In genomic region chr2:151575119-151575698, GRCm38 (mm10) we compare ENCODE assay signal across 7 mouse cellular contexts. TPM values are rescaled to one million over a fixed set of nuclear protein-coding genes. Genes with fewer than 3 reads are reported as not detected.
DNase-seq lines count a peak whose midpoint lies in the region; ATAC-seq and TF ChIP-seq lines count a peak whose summit lies in the region.

No protein-coding gene starts in this region.

- peak; percentile 12 for DNase-seq in ES-E14 (ENCODE audit: low read depth, low spot score)
- no peak for DNase-seq in liver, embryonic 11.5 days (ENCODE audit: low spot score)
- DNase-seq in naive thymus-derived CD4-positive, alpha-beta T cell, adult 2 months (ENCODE audit: low read depth), result peak; percentile 56
- DNase-seq in thymus, adult 18-20 months, result no peak

- peak overlapping the region; percentile 51; the same call in 1 of the 2 replicates for H3K9ac ChIP-seq in ES-E14 (ENCODE audit: insufficient read depth, low read depth, low read length, poor library complexity, severe bottlenecking)
- no peak overlapping the region; the same call in 1 of the 2 replicates for H3K9ac ChIP-seq in embryonic facial prominence, embryonic 15.5 days
- peak overlapping the region; percentile 49; the same call in 1 of the 2 replicates for H3K9ac ChIP-seq in hindbrain, embryonic 12.5 days
- H3K9ac ChIP-seq in liver, embryonic 11.5 days (ENCODE audit: low read depth, low read length), result peak overlapping the region; percentile 25; the same call in 1 of the 2 replicates

- TF ChIP-seq CTCF in bone marrow, adult 2 months (IDR thresholded peaks at IDR 0.05; ENCODE audit: control insufficient read depth, insufficient read depth, low read length), result no peak

- H3K36me3 ChIP-seq in ES-E14 (ENCODE audit: control insufficient read depth, insufficient read depth, low read length, poor library complexity, severe bottlenecking), result no peaks in the 10 kb centered on the region
- no peaks in the 10 kb centered on the region for H3K36me3 ChIP-seq in embryonic facial prominence, embryonic 15.5 days
- H3K36me3 ChIP-seq in hindbrain, embryonic 12.5 days, result no peaks in the 10 kb centered on the region
- no peaks in the 10 kb centered on the region for H3K36me3 ChIP-seq in liver, embryonic 11.5 days (ENCODE audit: control insufficient read depth, insufficient read depth, low read length)

- no peaks in the 10 kb centered on the region; the same call in 1 of the 2 replicates for H3K27me3 ChIP-seq in embryonic facial prominence, embryonic 15.5 days
- no peaks in the 10 kb centered on the region for H3K27me3 ChIP-seq in hindbrain, embryonic 12.5 days
- H3K27me3 ChIP-seq in liver, embryonic 11.5 days (replicated peaks; ENCODE audit: control insufficient read depth, insufficient read depth, low read length), result no peaks in the 10 kb centered on the region

- no peaks in the 10 kb centered on the region for H3K9me3 ChIP-seq in ES-E14 (ENCODE audit: control insufficient read depth, insufficient read depth, low read depth, low read length)
- no peaks in the 10 kb centered on the region for H3K9me3 ChIP-seq in embryonic facial prominence, embryonic 15.5 days (replicated peaks)
- no peaks in the 10 kb centered on the region for H3K9me3 ChIP-seq in hindbrain, embryonic 12.5 days (replicated peaks)
- H3K9me3 ChIP-seq in liver, embryonic 11.5 days (ENCODE audit: control insufficient read depth, low read length), result no peaks in the 10 kb centered on the region

- WGBS in bone marrow, adult 2 months, result 18% methylated on average over 7 of the region's 7 CpGs
- WGBS in embryonic facial prominence, embryonic 15.5 days, result 18% methylated on average over 7 of the region's 7 CpGs
- 20% methylated on average over 7 of the region's 7 CpGs for WGBS in hindbrain, embryonic 12.5 days
- WGBS in liver, embryonic 11.5 days, result 34% methylated on average over 7 of the region's 7 CpGs

- peak overlapping the region; percentile 91 for H3K4me2 ChIP-seq in embryonic facial prominence, embryonic 15.5 days (replicated peaks)
- H3K4me2 ChIP-seq in hindbrain, embryonic 12.5 days (replicated peaks), result peak overlapping the region; percentile 65
- H3K4me2 ChIP-seq in liver, embryonic 11.5 days, result peak overlapping the region; percentile 73

- in situ Hi-C loops in ES-E14 (cut with MboI; ENCODE audit: low sequenced_read_pairs in 2 of 2, unreplicated experiment in 2 of 2), result no loop called here

- H3K4me1 ChIP-seq in ES-E14 (ENCODE audit: control insufficient read depth in 2 of 2, insufficient read depth in 2 of 2, low read length in 2 of 2, poor library complexity in 1 of 2), result peaks cover 8 to 10% of the 10 kb centered on the region in 2 experiments; a peak in 2 of 4 replicates
- no peaks in the 10 kb centered on the region for H3K4me1 ChIP-seq in bone marrow, adult 2 months (ENCODE audit: control insufficient read depth, insufficient read depth, low read length)
- peaks cover 12% of the 10 kb centered on the region for H3K4me1 ChIP-seq in embryonic facial prominence, embryonic 15.5 days
- H3K4me1 ChIP-seq in hindbrain, embryonic 12.5 days, result peaks cover 10% of the 10 kb centered on the region
- H3K4me1 ChIP-seq in liver, embryonic 11.5 days (replicated peaks; ENCODE audit: control insufficient read depth, insufficient read depth, low read length), result 0 out of 2 replicates have a peak, but pooled peaks cover 3% of the 10 kb centered on the region

- no peak for ATAC-seq in embryonic facial prominence, embryonic 15.5 days (ENCODE audit: insufficient number of reproducible peaks, low FRiP score, low TSS enrichment, low read depth)
- ATAC-seq in hindbrain, embryonic 12.5 days (ENCODE audit: low FRiP score), result peak; percentile 27
- ATAC-seq in liver, embryonic 11.5 days (replicated peaks; ENCODE audit: low FRiP score), result no peak

- H3K27ac ChIP-seq in ES-E14 (ENCODE audit: insufficient read depth, low read depth, low read length, poor library complexity, severe bottlenecking), result peak overlapping the region; percentile 51
- no peak overlapping the region for H3K27ac ChIP-seq in bone marrow, adult 2 months (ENCODE audit: control insufficient read depth, insufficient read depth, low read depth, low read length, poor library complexity)
- no peak overlapping the region; the same call in 1 of the 2 replicates for H3K27ac ChIP-seq in embryonic facial prominence, embryonic 15.5 days (replicated peaks)
- peak overlapping the region; percentile 82 for H3K27ac ChIP-seq in hindbrain, embryonic 12.5 days
- no peak overlapping the region for H3K27ac ChIP-seq in liver, embryonic 11.5 days (ENCODE audit: low read depth, low read length)

- TF ChIP-seq POLR2A in bone marrow, adult 2 months (IDR thresholded peaks at IDR 0.05; ENCODE audit: borderline replicate concordance, control insufficient read depth, low read depth, low read length), result no peak

- peak overlapping the region; percentile 43 to 62; a peak in 3 of 4 replicates for H3K4me3 ChIP-seq in ES-E14 (ENCODE audit: insufficient read depth in 1 of 2, low read depth in 1 of 2, low read length in 2 of 2, poor library complexity in 1 of 2, severe bottlenecking in 1 of 2)
- peak overlapping the region; percentile 36 for H3K4me3 ChIP-seq in bone marrow, adult 2 months (replicated peaks; ENCODE audit: control insufficient read depth, low read depth, low read length)
- H3K4me3 ChIP-seq in embryonic facial prominence, embryonic 15.5 days (replicated peaks), result peak overlapping the region; percentile 54
- peak overlapping the region; percentile 41 for H3K4me3 ChIP-seq in hindbrain, embryonic 12.5 days
- peak overlapping the region; percentile 40 for H3K4me3 ChIP-seq in liver, embryonic 11.5 days (ENCODE audit: low read depth, low read length)

TF ChIP-seq in ES-E14, 5 proteins besides CTCF, POLR2A, EP300 and RAD21:
- TF ChIP-seq MAFK (IDR thresholded peaks at IDR 0.05; ENCODE audit: insufficient read depth, low read depth, low read length) (no peak), CHD2 (IDR thresholded peaks at IDR 0.05; ENCODE audit: low read depth, low read length) (no peak), ZNF384 (IDR thresholded peaks at IDR 0.05; ENCODE audit: low read depth, low read length) (no peak), ZC3H11A (IDR thresholded peaks at IDR 0.05; ENCODE audit: borderline replicate concordance, low read depth, low read length) (no peak), HCFC1 (IDR thresholded peaks at IDR 0.05; ENCODE audit: borderline replicate concordance, insufficient read depth, low read length) (no peak)

RNA-seq across cellular contexts. Expression of gene Sdcbp2, which starts 2.8 kb away (rescaled TPM):
- total RNA-seq in ES-E14 (2012; rRNA removed), result 3.2 and 4.1 TPM in 2 replicates
- polyA plus RNA-seq in bone marrow, adult 2 months (2011; ENCODE audit: insufficient read depth, insufficient read length, low replicate concordance, missing spikeins), result not detected in 2 replicates
- polyA plus RNA-seq in embryonic facial prominence, embryonic 15.5 days (2015; fragmentation: Nextera tagmentation; extraction: Ambion mirVana), result 2.3 and 3.4 TPM in 2 replicates
- 0.22 and 0.50 TPM in 2 replicates for polyA plus RNA-seq in hindbrain, embryonic 12.5 days (2016; fragmentation: Nextera tagmentation; extraction: Ambion mirVana)
- 0.60 TPM in 1 of 2 replicates, not detected in the other for polyA plus RNA-seq in liver, embryonic 11.5 days (2014; fragmentation: Nextera tagmentation; extraction: Ambion mirVana)

RNA-seq across cellular contexts. Expression of gene Fkbp1a, which starts 32.9 kb away (rescaled TPM):
- 53.8 and 79.5 TPM in 2 replicates for total RNA-seq in ES-E14 (2012; rRNA removed)
- 32.7 and 70.4 TPM in 2 replicates for polyA plus RNA-seq in bone marrow, adult 2 months (2011; ENCODE audit: insufficient read depth, insufficient read length, low replicate concordance, missing spikeins)
- polyA plus RNA-seq in embryonic facial prominence, embryonic 15.5 days (2015; fragmentation: Nextera tagmentation; extraction: Ambion mirVana), result 534 and 553 TPM in 2 replicates
- polyA plus RNA-seq in hindbrain, embryonic 12.5 days (2016; fragmentation: Nextera tagmentation; extraction: Ambion mirVana), result 534 and 556 TPM in 2 replicates
- 428 and 455 TPM in 2 replicates for polyA plus RNA-seq in liver, embryonic 11.5 days (2014; fragmentation: Nextera tagmentation; extraction: Ambion mirVana)

RNA-seq across cellular contexts. Expression of gene Snph, which starts 57.2 kb away (rescaled TPM):
- total RNA-seq in ES-E14 (2012; rRNA removed), result 0.18 and 0.37 TPM in 2 replicates
- polyA plus RNA-seq in bone marrow, adult 2 months (2011; ENCODE audit: insufficient read depth, insufficient read length, low replicate concordance, missing spikeins), result 0.42 TPM in 1 of 2 replicates, not detected in the other
- 1.2 and 2.0 TPM in 2 replicates for polyA plus RNA-seq in embryonic facial prominence, embryonic 15.5 days (2015; fragmentation: Nextera tagmentation; extraction: Ambion mirVana)
- polyA plus RNA-seq in hindbrain, embryonic 12.5 days (2016; fragmentation: Nextera tagmentation; extraction: Ambion mirVana), result 7.9 and 8.1 TPM in 2 replicates
- polyA plus RNA-seq in liver, embryonic 11.5 days (2014; fragmentation: Nextera tagmentation; extraction: Ambion mirVana), result 0.36 and 0.56 TPM in 2 replicates

Comparison
In these comparisons a context has a peak if more than half of its experiments do, and no peak if none do; other contexts are left out.
1. DNase-seq: peak in ES-E14 (single experiment) and naive thymus-derived CD4-positive, alpha-beta T cell, adult 2 months (single experiment); none in liver, embryonic 11.5 days (single experiment) and thymus, adult 18-20 months (0 of 2).
2. H3K27ac ChIP-seq: peak in ES-E14 (single experiment) and hindbrain, embryonic 12.5 days (single experiment); none in bone marrow, adult 2 months (single experiment), embryonic facial prominence, embryonic 15.5 days (single experiment) and liver, embryonic 11.5 days (single experiment).
3. Peak in every context shown above with its lines, with median percentiles within 50 percentile points of each other: H3K4me3 ChIP-seq and H3K4me2 ChIP-seq.